Mouse (Mus musculus): ENCODE results near the gene Krtap4-13. TPM values are rescaled to one million over a fixed set of nuclear protein-coding genes. Genes with fewer than 3 reads are reported as not detected.

The Krtap4-13 gene
- polyA plus RNA-seq (2012; ENCODE audit: low replicate concordance): not detected in 2 replicates

DNA sequence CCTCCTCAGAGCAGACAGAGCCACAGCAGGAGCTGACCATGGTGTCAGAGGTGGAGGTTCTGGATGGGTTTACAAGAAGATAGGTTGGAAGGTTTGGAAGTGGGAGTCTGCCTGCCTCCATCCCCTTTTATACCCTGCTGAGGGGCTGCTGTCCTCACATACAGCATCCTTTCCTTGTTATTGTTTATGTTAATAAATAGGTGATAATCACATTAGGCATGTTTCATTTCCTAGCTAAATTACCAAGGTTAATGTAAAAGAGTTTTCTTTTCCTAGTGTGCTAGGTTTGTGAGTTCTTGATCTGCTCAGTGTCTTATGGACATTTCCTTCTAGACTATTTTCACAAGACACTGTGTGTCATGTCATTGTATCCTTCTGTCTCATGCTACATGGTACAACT, at the start of gene Krtap4-13:
TSS of gene Krtap4-13 (minus strand) at position 101 of the 400 bp plus-strand sequence.

DNA sequence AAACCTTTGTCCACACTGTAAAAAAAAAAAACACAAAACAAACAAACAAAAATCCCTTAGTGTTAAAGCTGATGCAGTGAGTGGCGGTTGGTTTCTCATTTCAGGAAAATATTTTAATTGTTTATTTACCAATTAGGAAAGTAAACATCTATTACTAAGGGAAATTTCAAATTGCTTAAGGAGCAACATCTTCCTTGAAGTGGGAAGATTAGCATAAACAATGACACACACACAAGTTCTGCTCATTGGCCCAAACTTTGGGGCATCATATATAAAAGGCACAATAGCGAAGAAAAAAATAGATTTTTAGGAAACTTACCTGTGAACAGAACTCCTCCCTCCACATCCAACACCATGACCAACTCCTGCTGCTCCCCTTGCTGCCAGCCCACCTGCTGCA, 47.9 kb upstream of the Krtap4-13 start, which contains the start of gene Gm11568:
TSS of gene Gm11568 (plus strand) at position 301 of the 400 bp plus-strand sequence.

DNA sequence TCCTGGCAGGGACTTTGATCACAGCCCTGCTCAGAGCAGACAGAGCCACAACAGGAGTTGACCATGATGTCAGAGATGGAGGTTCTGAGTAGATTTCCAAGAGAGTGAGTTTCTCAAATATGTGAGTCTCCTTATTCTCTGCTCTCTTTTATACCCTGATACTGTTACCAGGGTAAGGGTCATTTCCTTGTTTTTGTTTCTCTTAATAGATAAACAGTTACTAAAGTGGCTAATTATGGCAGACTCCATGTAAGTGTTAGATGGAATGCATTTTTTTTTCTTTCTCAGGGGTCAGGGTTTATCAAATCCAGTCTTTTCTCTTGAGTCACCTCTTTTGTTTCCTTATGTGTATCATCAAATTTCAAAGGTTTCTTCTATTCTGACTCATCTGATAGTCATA, 41.8 kb upstream of the Krtap4-13 start, which contains the start of gene Krtap4-16:
TSS of gene Krtap4-16 (minus strand) at position 101 of the 400 bp plus-strand sequence.

DNA sequence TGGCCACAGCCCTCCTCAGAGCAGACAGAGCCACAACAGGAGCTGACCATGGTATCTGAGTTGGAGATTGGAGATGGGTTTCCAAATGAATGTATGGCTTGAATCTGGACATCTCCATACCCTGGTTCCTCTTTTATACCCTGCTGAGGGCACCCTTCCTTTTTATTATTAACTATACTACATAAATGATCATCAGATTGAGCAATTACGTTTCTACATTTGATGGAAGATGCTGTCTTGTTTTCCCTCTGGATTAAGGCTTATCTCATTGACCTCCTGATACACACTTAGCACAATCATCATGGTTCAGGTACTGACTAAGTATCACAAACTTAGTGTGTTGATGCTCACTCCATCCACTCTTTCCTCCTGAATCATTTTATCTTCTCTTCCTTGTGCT, 28.3 kb upstream of the Krtap4-13 start, which contains the start of gene 2300003K06Rik:
TSS of gene 2300003K06Rik (minus strand) at position 101 of the 400 bp plus-strand sequence.

DNA sequence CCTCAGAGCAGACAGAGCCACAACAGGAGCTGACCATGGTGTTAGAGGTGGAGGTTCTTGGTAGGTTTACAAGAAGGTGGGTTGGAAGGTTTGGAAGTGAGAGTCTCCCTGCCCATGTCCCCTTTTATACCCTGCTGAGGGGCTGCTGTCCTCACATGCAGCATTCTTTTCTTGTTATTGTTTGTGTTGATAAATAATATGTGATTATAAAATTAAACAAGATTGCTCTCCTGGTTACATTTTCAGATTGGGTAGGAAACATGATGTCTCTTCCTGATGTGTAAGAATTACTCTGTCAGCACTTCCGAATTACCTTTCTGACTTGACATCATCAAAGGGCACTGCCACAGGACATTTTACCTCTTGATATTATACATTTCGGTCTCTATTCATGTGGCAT, 5.9 kb upstream of the Krtap4-13 start, which contains the start of gene Gm11564:
TSS of gene Gm11564 (minus strand) at position 101 of the 400 bp plus-strand sequence.

DNA sequence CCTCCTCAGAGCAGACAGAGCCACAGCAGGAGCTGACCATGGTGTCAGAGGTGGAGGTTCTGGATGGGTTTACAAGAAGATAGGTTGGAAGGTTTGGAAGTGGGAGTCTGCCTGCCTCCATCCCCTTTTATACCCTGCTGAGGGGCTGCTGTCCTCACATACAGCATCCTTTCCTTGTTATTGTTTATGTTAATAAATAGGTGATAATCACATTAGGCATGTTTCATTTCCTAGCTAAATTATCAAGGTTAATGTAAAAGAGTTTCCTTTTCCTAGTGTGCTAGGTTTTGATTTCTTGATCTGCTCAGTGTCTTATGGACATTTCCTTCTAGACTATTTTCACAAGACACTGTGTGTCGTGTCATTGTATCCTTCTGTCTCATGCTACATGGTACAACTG, 5.3 kb downstream of the Krtap4-13 start, which contains the start of gene Gm11554:
TSS of gene Gm11554 (minus strand) at position 101 of the 400 bp plus-strand sequence.

DNA sequence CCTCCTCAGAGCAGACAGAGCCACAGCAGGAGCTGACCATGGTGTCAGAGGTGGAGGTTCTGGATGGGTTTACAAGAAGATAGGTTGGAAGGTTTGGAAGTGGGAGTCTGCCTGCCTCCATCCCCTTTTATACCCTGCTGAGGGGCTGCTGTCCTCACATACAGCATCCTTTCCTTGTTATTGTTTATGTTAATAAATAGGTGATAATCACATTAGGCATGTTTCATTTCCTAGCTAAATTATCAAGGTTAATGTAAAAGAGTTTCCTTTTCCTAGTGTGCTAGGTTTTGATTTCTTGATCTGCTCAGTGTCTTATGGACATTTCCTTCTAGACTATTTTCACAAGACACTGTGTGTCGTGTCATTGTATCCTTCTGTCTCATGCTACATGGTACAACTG, 10.9 kb downstream of the Krtap4-13 start, which contains the start of gene Gm11569:
TSS of gene Gm11569 (minus strand) at position 101 of the 400 bp plus-strand sequence.

DNA sequence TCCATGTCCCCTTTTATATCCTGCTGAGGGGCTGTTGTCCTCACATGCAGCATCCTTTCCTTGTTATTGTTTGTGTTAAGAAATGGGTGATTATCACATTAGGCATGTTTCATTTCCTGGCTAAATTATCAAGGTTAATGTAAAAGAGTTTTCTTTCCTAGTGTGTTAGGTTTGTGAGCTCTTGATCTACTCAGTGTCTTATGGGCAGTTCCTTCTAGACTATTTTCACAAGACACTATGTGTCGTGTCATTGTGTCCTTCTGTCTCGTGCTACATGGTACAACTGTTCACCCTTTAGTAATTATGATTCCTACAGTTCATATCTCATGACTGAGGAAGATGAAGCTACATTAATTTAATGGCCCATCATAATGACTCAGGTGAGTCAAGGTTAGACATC, 16.3 kb downstream of the Krtap4-13 start, which contains the start of gene Gm11596:
TSS of gene Gm11596 (minus strand) at position 101 of the 400 bp plus-strand sequence.

DNA sequence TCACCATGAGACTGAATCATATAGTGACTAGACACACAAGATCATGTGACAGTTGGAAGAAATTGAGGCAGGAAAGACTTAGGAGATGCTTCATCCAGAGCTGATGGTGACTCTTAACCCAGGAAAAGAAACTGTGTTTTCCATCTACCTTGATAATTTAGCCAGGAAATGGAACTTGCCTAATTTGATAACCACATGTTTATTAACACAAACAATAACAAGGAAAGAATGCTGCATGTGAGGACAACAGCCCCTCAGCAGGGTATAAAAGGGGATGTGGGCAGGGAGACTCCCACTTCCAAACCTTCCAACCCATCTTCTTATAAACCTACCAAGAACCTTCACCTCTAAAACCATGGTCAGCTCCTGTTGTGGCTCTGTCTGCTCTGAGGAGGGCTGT, 24.8 kb downstream of the Krtap4-13 start, which contains the start of gene Krtap4-9:
TSS of gene Krtap4-9 (plus strand) at position 301 of the 400 bp plus-strand sequence.

DNA sequence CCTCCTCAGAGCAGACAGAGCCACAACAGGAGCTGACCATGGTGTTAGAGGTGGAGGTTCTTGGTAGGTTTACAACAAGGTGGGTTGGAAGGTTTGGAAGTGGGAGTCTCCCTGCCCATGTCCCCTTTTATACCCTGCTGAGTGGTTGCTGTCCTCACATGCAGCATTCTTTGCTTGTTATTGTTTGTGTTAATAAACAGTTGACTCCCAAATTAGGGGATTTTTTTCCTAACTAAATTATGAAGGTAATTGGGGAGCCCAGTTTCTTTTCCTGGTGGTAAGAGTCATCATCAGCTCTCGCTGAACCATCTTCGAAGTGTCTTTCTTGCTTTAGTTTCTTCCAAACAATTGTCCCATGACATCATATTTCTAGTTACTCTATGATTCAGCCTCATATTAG, 29.1 kb downstream of the Krtap4-13 start, which contains the start of gene Krtap4-8:
TSS of gene Krtap4-8 (minus strand) at position 101 of the 400 bp plus-strand sequence.

DNA sequence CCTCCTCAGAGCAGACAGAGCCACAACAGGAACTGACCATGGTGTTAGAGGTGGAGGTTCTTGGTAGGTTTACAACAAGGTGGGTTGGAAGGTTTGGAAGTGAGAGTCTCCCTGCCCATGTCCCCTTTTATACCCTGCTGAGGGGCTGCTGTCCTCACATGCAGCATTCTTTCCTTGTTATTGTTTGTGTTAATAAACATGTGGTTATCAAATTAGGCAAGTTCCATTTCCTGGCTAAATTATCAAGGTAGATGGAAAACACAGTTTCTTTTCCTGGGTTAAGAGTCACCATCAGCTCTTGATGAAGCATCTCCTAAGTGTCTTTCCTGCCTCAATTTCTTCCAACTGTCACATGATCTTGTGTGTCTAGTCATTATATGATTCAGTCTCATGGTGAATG, 36.9 kb downstream of the Krtap4-13 start, which contains the start of gene Gm11595:
TSS of gene Gm11595 (minus strand) at position 101 of the 400 bp plus-strand sequence.

Other genes with a start within 250 kb of the Krtap4-13 start
- not detected in 2 replicates for gene Krtap3-1, start 243.3 kb downstream of the Krtap4-13 start, polyA plus RNA-seq (2012; ENCODE audit: low replicate concordance)
- gene Krtap1-5, start 228.9 kb downstream of the Krtap4-13 start, polyA plus RNA-seq (2012; ENCODE audit: low replicate concordance): not detected in 2 replicates
- not detected in 2 replicates for gene Krtap1-4, start 226.2 kb downstream of the Krtap4-13 start, polyA plus RNA-seq (2012; ENCODE audit: low replicate concordance)
- not detected in 2 replicates for gene Krtap1-3, start 218.6 kb downstream of the Krtap4-13 start, polyA plus RNA-seq (2012; ENCODE audit: low replicate concordance)
- not detected in 2 replicates for gene Krtap9-3, start 211.8 kb downstream of the Krtap4-13 start, polyA plus RNA-seq (2012; ENCODE audit: low replicate concordance)
- not detected in 2 replicates for gene Gm11938, start 206.6 kb downstream of the Krtap4-13 start, polyA plus RNA-seq (2012; ENCODE audit: low replicate concordance)
- gene Gm11937, start 199.7 kb downstream of the Krtap4-13 start, polyA plus RNA-seq (2012; ENCODE audit: low replicate concordance): not detected in 2 replicates
- not detected in 2 replicates for gene Krtap2-4, start 195.0 kb downstream of the Krtap4-13 start, polyA plus RNA-seq (2012; ENCODE audit: low replicate concordance)
- not detected in 2 replicates for gene Gm11562, start 189.5 kb downstream of the Krtap4-13 start, polyA plus RNA-seq (2012; ENCODE audit: low replicate concordance)
- gene Krtap4-1, start 181.7 kb downstream of the Krtap4-13 start, polyA plus RNA-seq (2012; ENCODE audit: low replicate concordance): not detected in 2 replicates
- gene Krtap4-2, start 174.8 kb downstream of the Krtap4-13 start, polyA plus RNA-seq (2012; ENCODE audit: low replicate concordance): not detected in 2 replicates
- not detected in 2 replicates for gene Krtap4-7, start 165.8 kb downstream of the Krtap4-13 start, polyA plus RNA-seq (2012; ENCODE audit: low replicate concordance)
- gene Gm11555, start 159.7 kb downstream of the Krtap4-13 start, polyA plus RNA-seq (2012; ENCODE audit: low replicate concordance): not detected in 2 replicates
- not detected in 2 replicates for gene Gm11563, start 150.9 kb downstream of the Krtap4-13 start, polyA plus RNA-seq (2012; ENCODE audit: low replicate concordance)
- not detected in 2 replicates for gene Krtap4-6, start 143.9 kb downstream of the Krtap4-13 start, polyA plus RNA-seq (2012; ENCODE audit: low replicate concordance)
- gene Gm14190, start 119.2 kb downstream of the Krtap4-13 start, polyA plus RNA-seq (2012; ENCODE audit: low replicate concordance): not detected in 2 replicates
- not detected in 2 replicates for gene Gm14180, start 75.6 kb downstream of the Krtap4-13 start, polyA plus RNA-seq (2012; ENCODE audit: low replicate concordance)
- not detected in 2 replicates for gene Gm11595, start 37.0 kb downstream of the Krtap4-13 start, polyA plus RNA-seq (2012; ENCODE audit: low replicate concordance)
- gene Krtap4-8, start 29.2 kb downstream of the Krtap4-13 start, polyA plus RNA-seq (2012; ENCODE audit: low replicate concordance): not detected in 2 replicates
- gene Krtap4-9, start 24.7 kb downstream of the Krtap4-13 start, polyA plus RNA-seq (2012; ENCODE audit: low replicate concordance): not detected in 2 replicates
- not detected in 2 replicates for gene Gm11596, start 16.4 kb downstream of the Krtap4-13 start, polyA plus RNA-seq (2012; ENCODE audit: low replicate concordance)
- not detected in 2 replicates for gene Gm11569, start 11.0 kb downstream of the Krtap4-13 start, polyA plus RNA-seq (2012; ENCODE audit: low replicate concordance)
- not detected in 2 replicates for gene Gm11554, start 5.4 kb downstream of the Krtap4-13 start, polyA plus RNA-seq (2012; ENCODE audit: low replicate concordance)
- not detected in 2 replicates for gene Gm11564, start 5.8 kb upstream of the Krtap4-13 start, polyA plus RNA-seq (2012; ENCODE audit: low replicate concordance)
- not detected in 2 replicates for gene 2300003K06Rik, start 28.2 kb upstream of the Krtap4-13 start, polyA plus RNA-seq (2012; ENCODE audit: low replicate concordance)
- not detected in 2 replicates for gene Krtap4-16, start 41.7 kb upstream of the Krtap4-13 start, polyA plus RNA-seq (2012; ENCODE audit: low replicate concordance)
- gene Gm11568, start 48.0 kb upstream of the Krtap4-13 start, polyA plus RNA-seq (2012; ENCODE audit: low replicate concordance): not detected in 2 replicates
- gene Gm11559, start 54.6 kb upstream of the Krtap4-13 start, polyA plus RNA-seq (2012; ENCODE audit: low replicate concordance): not detected in 2 replicates
- not detected in 2 replicates for gene Krtap9-1, start 63.5 kb upstream of the Krtap4-13 start, polyA plus RNA-seq (2012; ENCODE audit: low replicate concordance)
- not detected in 2 replicates for gene Gm11567, start 69.3 kb upstream of the Krtap4-13 start, polyA plus RNA-seq (2012; ENCODE audit: low replicate concordance)
- gene Krtap31-1, start 98.0 kb upstream of the Krtap4-13 start, polyA plus RNA-seq (2012; ENCODE audit: low replicate concordance): not detected in 2 replicates
- not detected in 2 replicates for gene Gm11565, start 104.9 kb upstream of the Krtap4-13 start, polyA plus RNA-seq (2012; ENCODE audit: low replicate concordance)
- gene Krtap31-2, start 126.4 kb upstream of the Krtap4-13 start, polyA plus RNA-seq (2012; ENCODE audit: low replicate concordance): not detected in 2 replicates
- not detected in 2 replicates for gene Krtap9-5, start 138.6 kb upstream of the Krtap4-13 start, polyA plus RNA-seq (2012; ENCODE audit: low replicate concordance)
- not detected in 2 replicates for gene Krtap29-1, start 169.2 kb upstream of the Krtap4-13 start, polyA plus RNA-seq (2012; ENCODE audit: low replicate concordance)
- gene Krtap16-1, start 176.7 kb upstream of the Krtap4-13 start, polyA plus RNA-seq (2012; ENCODE audit: low replicate concordance): not detected in 2 replicates
- gene Krtap17-1, start 184.1 kb upstream of the Krtap4-13 start, polyA plus RNA-seq (2012; ENCODE audit: low replicate concordance): not detected in 2 replicates
- gene Krt33a, start 206.3 kb upstream of the Krtap4-13 start, polyA plus RNA-seq (2012; ENCODE audit: low replicate concordance): not detected in 2 replicates
- not detected in 2 replicates for gene Krt33b, start 220.0 kb upstream of the Krtap4-13 start, polyA plus RNA-seq (2012; ENCODE audit: low replicate concordance)
- not detected in 2 replicates for gene Krt34, start 231.7 kb upstream of the Krtap4-13 start, polyA plus RNA-seq (2012; ENCODE audit: low replicate concordance)
- gene Krt31, start 240.7 kb upstream of the Krtap4-13 start, polyA plus RNA-seq (2012; ENCODE audit: low replicate concordance): not detected in 2 replicates